ENCODE assay signal across 9 mouse cellular contexts in genomic region chr7:19457414-19458071, GRCm38 (mm10). TPM values are rescaled to one million over a fixed set of nuclear protein-coding genes. Genes with fewer than 3 reads are reported as not detected.
DNase-seq lines count a peak whose midpoint lies in the region; ATAC-seq lines count a peak whose summit lies in the region.
"Had no signal": no experiment of that assay in that cellular context is flagged by ENCODE, and none has a peak within 500 bp of the region (broad histone marks: within the 10 kb centered on the region; RNA-seq: fewer than 3 reads in every experiment).

No protein-coding gene starts in this region.

- H3K27me3 ChIP-seq in erythroblast, embryonic 14.5 days (ENCODE audit: control insufficient read depth), result peaks cover 4% of the 10 kb centered on the region
- H3K27me3 ChIP-seq in limb, embryonic 10.5 days (ENCODE audit: low read depth, poor library complexity, severe bottlenecking), result no peaks in the 10 kb centered on the region
- H3K27me3 ChIP-seq in neural tube, embryonic 13.5 days, result no peaks in the 10 kb centered on the region

- DNase-seq in urinary bladder, postnatal 14 days (ENCODE audit: low spot score), result peak; percentile 22
- DNase-seq in urinary bladder, postnatal 36 days (ENCODE audit: low spot score in 2 of 2), result no peak
- no peak for DNase-seq in limb, embryonic 10.5 days (ENCODE audit: low spot score)
- DNase-seq in layer of hippocampus, adult 9-10 months (ENCODE audit: low spot score), result no peak
- DNase-seq in kidney, postnatal 25 days, result no peak

- H3K9ac ChIP-seq in neural tube, embryonic 13.5 days, result peak overlapping the region; percentile 97

- no peaks in the 10 kb centered on the region for H3K9me3 ChIP-seq in erythroblast, embryonic 14.5 days (ENCODE audit: control insufficient read depth, low read length)
- H3K9me3 ChIP-seq in limb, embryonic 10.5 days (replicated peaks), result no peaks in the 10 kb centered on the region
- H3K9me3 ChIP-seq in neural tube, embryonic 13.5 days, result no peaks in the 10 kb centered on the region

- peak overlapping the region; percentile 71 for H3K4me3 ChIP-seq in erythroblast, embryonic 14.5 days (replicated peaks)
- H3K4me3 ChIP-seq in limb, embryonic 10.5 days, result peak overlapping the region; percentile 92
- H3K4me3 ChIP-seq in neural tube, embryonic 13.5 days, result peak overlapping the region; percentile 93

- 10% methylated on average over 14 of the region's 14 CpGs for WGBS in limb, embryonic 10.5 days
- WGBS in neural tube, embryonic 13.5 days, result 13% methylated on average over 14 of the region's 14 CpGs

- no peaks in the 10 kb centered on the region for H3K36me3 ChIP-seq in erythroblast, embryonic 14.5 days (ENCODE audit: control insufficient read depth)
- H3K36me3 ChIP-seq in limb, embryonic 10.5 days, result peaks cover 38% of the 10 kb centered on the region
- peaks cover 17% of the 10 kb centered on the region for H3K36me3 ChIP-seq in neural tube, embryonic 13.5 days

- H3K27ac ChIP-seq in limb, embryonic 10.5 days, result peak overlapping the region; percentile 89
- peak overlapping the region; percentile 83 for H3K27ac ChIP-seq in neural tube, embryonic 13.5 days (replicated peaks)

- peak overlapping the region; percentile 99 for H3K4me2 ChIP-seq in neural tube, embryonic 13.5 days

- H3K4me1 ChIP-seq in erythroblast, embryonic 14.5 days (ENCODE audit: control insufficient read depth), result peaks cover 32% of the 10 kb centered on the region
- peaks cover 25% of the 10 kb centered on the region for H3K4me1 ChIP-seq in limb, embryonic 10.5 days
- H3K4me1 ChIP-seq in neural tube, embryonic 13.5 days (replicated peaks), result peaks cover 30% of the 10 kb centered on the region

- ATAC-seq in erythroblast, adult 5-6 weeks (replicated peaks; ENCODE audit: low FRiP score, poor library complexity, severe bottlenecking), result no peak
- peak; percentile 20; the same call in 1 of the 2 replicates for ATAC-seq in neural tube, embryonic 13.5 days (ENCODE audit: low read depth)

RNA-seq across cellular contexts. Expression of gene Mark4, which starts 1.1 kb away (rescaled TPM):
- polyA plus RNA-seq in erythroblast, embryonic 14.5 days (2012), result 0.45 and 0.52 TPM in 2 replicates
- total RNA-seq in erythroblast, adult 5-6 weeks (2015; ENCODE audit: low replicate concordance), result 1.9 and 5.2 TPM in 2 replicates
- total RNA-seq in erythroblast, adult 5-6 weeks (2017; ENCODE audit: low replicate concordance), result 1.7 and 2.8 TPM in 2 replicates
- polyA plus RNA-seq in limb, embryonic 10.5 days (2016; fragmentation: Nextera tagmentation; extraction: Ambion mirVana), result 7.6 and 8.0 TPM in 2 replicates
- polyA plus RNA-seq in neural tube, embryonic 13.5 days (2015; fragmentation: Nextera tagmentation; extraction: Ambion mirVana), result 14.9 and 16.1 TPM in 2 replicates

RNA-seq across cellular contexts. Expression of gene Exoc3l2, which starts 5.6 kb away (rescaled TPM):
- 0.01 and 0.04 TPM in 2 replicates for polyA plus RNA-seq in erythroblast, embryonic 14.5 days (2012)
- total RNA-seq in erythroblast, adult 5-6 weeks (2015; ENCODE audit: low replicate concordance), result not detected in 2 replicates
- not detected in 2 replicates for total RNA-seq in erythroblast, adult 5-6 weeks (2017; ENCODE audit: low replicate concordance)
- 1.2 and 1.7 TPM in 2 replicates for polyA plus RNA-seq in limb, embryonic 10.5 days (2016; fragmentation: Nextera tagmentation; extraction: Ambion mirVana)
- polyA plus RNA-seq in neural tube, embryonic 13.5 days (2015; fragmentation: Nextera tagmentation; extraction: Ambion mirVana), result 0.32 and 0.52 TPM in 2 replicates

RNA-seq across cellular contexts. Expression of gene Bloc1s3, which starts 50.6 kb away (rescaled TPM):
- polyA plus RNA-seq in erythroblast, embryonic 14.5 days (2012), result 0.46 and 0.49 TPM in 2 replicates
- 3.5 and 4.2 TPM in 2 replicates for total RNA-seq in erythroblast, adult 5-6 weeks (2015; ENCODE audit: low replicate concordance)
- total RNA-seq in erythroblast, adult 5-6 weeks (2017; ENCODE audit: low replicate concordance), result 0.84 and 1.5 TPM in 2 replicates
- 2.3 and 2.4 TPM in 2 replicates for polyA plus RNA-seq in limb, embryonic 10.5 days (2016; fragmentation: Nextera tagmentation; extraction: Ambion mirVana)
- 3.5 and 3.6 TPM in 2 replicates for polyA plus RNA-seq in neural tube, embryonic 13.5 days (2015; fragmentation: Nextera tagmentation; extraction: Ambion mirVana)

RNA-seq across cellular contexts. Expression of gene Trappc6a, which starts 50.7 kb away (rescaled TPM):
- 10.9 and 13.1 TPM in 2 replicates for polyA plus RNA-seq in erythroblast, embryonic 14.5 days (2012)
- 17.9 and 18.8 TPM in 2 replicates for total RNA-seq in erythroblast, adult 5-6 weeks (2015; ENCODE audit: low replicate concordance)
- 2.7 and 7.8 TPM in 2 replicates for total RNA-seq in erythroblast, adult 5-6 weeks (2017; ENCODE audit: low replicate concordance)
- 74.0 and 90.5 TPM in 2 replicates for polyA plus RNA-seq in limb, embryonic 10.5 days (2016; fragmentation: Nextera tagmentation; extraction: Ambion mirVana)
- 46.4 and 49.0 TPM in 2 replicates for polyA plus RNA-seq in neural tube, embryonic 13.5 days (2015; fragmentation: Nextera tagmentation; extraction: Ambion mirVana)

RNA-seq across cellular contexts. Expression of gene Ckm, which starts 53.0 kb away (rescaled TPM):
- polyA plus RNA-seq in erythroblast, embryonic 14.5 days (2012), result not detected in 2 replicates
- not detected in 2 replicates for total RNA-seq in erythroblast, adult 5-6 weeks (2015; ENCODE audit: low replicate concordance)
- not detected in 2 replicates for total RNA-seq in erythroblast, adult 5-6 weeks (2017; ENCODE audit: low replicate concordance)
- polyA plus RNA-seq in limb, embryonic 10.5 days (2016; fragmentation: Nextera tagmentation; extraction: Ambion mirVana), result not detected in 2 replicates
- 1.1 and 1.3 TPM in 2 replicates for polyA plus RNA-seq in neural tube, embryonic 13.5 days (2015; fragmentation: Nextera tagmentation; extraction: Ambion mirVana)
- total RNA-seq: layer of hippocampus, postnatal 25 days had no signal
